Comparison of ENCODE assay signal across 8 mouse cellular contexts in genomic region chr12:85745827-85746695, GRCm38 (mm10). TPM values are rescaled to one million over a fixed set of nuclear protein-coding genes. Genes with fewer than 3 reads are reported as not detected.
DNase-seq lines count a peak whose midpoint lies in the region; ATAC-seq and TF ChIP-seq lines count a peak whose summit lies in the region.

Gene Flvcr2 (plus strand): TSS chr12:85746539.

- peak; percentile 94 for ATAC-seq in forebrain, postnatal 0 days
- peak; percentile 90 for ATAC-seq in neural tube, embryonic 15.5 days (ENCODE audit: low FRiP score)

- peak; percentile 94 for TF ChIP-seq CTCF in ES-Bruce4 (IDR thresholded peaks at IDR 0.05; ENCODE audit: low read depth, low read length)
- peak; percentile 82 for TF ChIP-seq CTCF in forebrain, postnatal 0 days (IDR thresholded peaks at IDR 0.05; ENCODE audit: low read depth)
- peak; percentile 89 for TF ChIP-seq CTCF in layer of hippocampus, adult 2 months (conservative IDR thresholded peaks at IDR 0.05)
- peak; percentile 96 for TF ChIP-seq CTCF in lung, adult 2 months (IDR thresholded peaks at IDR 0.05; ENCODE audit: insufficient read depth, low read length)
- 0 out of 2 replicates have a peak, but pooled peaks have one; percentile 29 for TF ChIP-seq CTCF in thymus, adult 2 months (IDR thresholded peaks at IDR 0.05; ENCODE audit: borderline replicate concordance, control insufficient read depth, extremely low read depth, insufficient read depth, low read length, poor library complexity)

- no peaks in the 10 kb centered on the region for H3K27me3 ChIP-seq in ES-Bruce4 (ENCODE audit: control insufficient read depth, insufficient read depth, low read length, poor library complexity, severe bottlenecking)
- peaks cover 3% of the 10 kb centered on the region; the same call in 1 of the 2 replicates for H3K27me3 ChIP-seq in forebrain, postnatal 0 days (ENCODE audit: insufficient read depth, low read length)
- H3K27me3 ChIP-seq in neural tube, embryonic 15.5 days (replicated peaks): peaks cover 25% of the 10 kb centered on the region
- no peaks in the 10 kb centered on the region for H3K27me3 ChIP-seq in thymus, adult 2 months (ENCODE audit: control insufficient read depth, insufficient read depth, low read length)

- no peaks in the 10 kb centered on the region for H3K4me1 ChIP-seq in ES-Bruce4 (ENCODE audit: control insufficient read depth, insufficient read depth, low read length)
- peaks cover 4% of the 10 kb centered on the region for H3K4me1 ChIP-seq in forebrain, postnatal 0 days (ENCODE audit: insufficient read depth)
- peaks cover 2% of the 10 kb centered on the region; the same call in 1 of the 2 replicates for H3K4me1 ChIP-seq in lung, adult 2 months (ENCODE audit: control insufficient read depth, insufficient read depth, low read length)
- H3K4me1 ChIP-seq in neural tube, embryonic 15.5 days: peaks cover 16% of the 10 kb centered on the region
- H3K4me1 ChIP-seq in thymus, adult 2 months (replicated peaks; ENCODE audit: control insufficient read depth, insufficient read depth, low read length): peaks cover 11% of the 10 kb centered on the region

- 1% methylated on average over 50 of the region's 51 CpGs for WGBS in forebrain, postnatal 0 days
- WGBS in lung, adult 2 months: under 1% methylated on average over 48 of the region's 51 CpGs
- 2% methylated on average over 51 of the region's 51 CpGs for WGBS in neural tube, embryonic 15.5 days
- 2% methylated on average over 46 of the region's 51 CpGs for WGBS in thymus, adult 2 months

- H3K9me3 ChIP-seq in ES-Bruce4 (replicated peaks; ENCODE audit: control insufficient read depth, insufficient read depth, low read length, poor library complexity, severe bottlenecking): no peaks in the 10 kb centered on the region
- no peaks in the 10 kb centered on the region for H3K9me3 ChIP-seq in forebrain, postnatal 0 days (ENCODE audit: low read length)
- no peaks in the 10 kb centered on the region for H3K9me3 ChIP-seq in neural tube, embryonic 15.5 days (replicated peaks)

- peak within 1 kb of the TSS; percentile 71 for H3K4me3 ChIP-seq in ES-Bruce4 (ENCODE audit: low read depth, low read length)
- peak within 1 kb of the TSS; percentile 40 for H3K4me3 ChIP-seq in forebrain, postnatal 0 days (ENCODE audit: low read depth, low read length)
- H3K4me3 ChIP-seq in layer of hippocampus, adult 2 months: peak within 1 kb of the TSS; percentile 57
- peak within 1 kb of the TSS; percentile 65 for H3K4me3 ChIP-seq in lung, adult 2 months (replicated peaks; ENCODE audit: extremely low read depth, low read depth, low read length)
- peak within 1 kb of the TSS; percentile 42 for H3K4me3 ChIP-seq in neural tube, embryonic 15.5 days (replicated peaks)
- peak within 1 kb of the TSS; percentile 52 for H3K4me3 ChIP-seq in thymus, adult 2 months (ENCODE audit: control insufficient read depth, insufficient read depth, low read length)

- H3K27ac ChIP-seq in ES-Bruce4 (ENCODE audit: insufficient read depth, low read length): no peak within 1 kb of the TSS
- H3K27ac ChIP-seq in forebrain, postnatal 0 days (ENCODE audit: low read depth, low read length): no peak within 1 kb of the TSS
- peak within 1 kb of the TSS; percentile 67; the same call in 1 of the 2 replicates for H3K27ac ChIP-seq in layer of hippocampus, adult 2 months
- H3K27ac ChIP-seq in neural tube, embryonic 15.5 days (replicated peaks): no peak within 1 kb of the TSS
- H3K27ac ChIP-seq in thymus, adult 2 months (ENCODE audit: control insufficient read depth, insufficient read depth, low read length): no peak within 1 kb of the TSS

- DNase-seq in cerebellum, adult 11 months: peak; percentile 24
- DNase-seq in forebrain, postnatal 0 days: peak; percentile 78
- peak; percentile 86 for DNase-seq in heart, postnatal 4 days
- peak; percentile 68 to 77 for DNase-seq in layer of hippocampus, adult 2 months (ENCODE audit: low spot score in 2 of 2)
- DNase-seq in lung, adult 2 months: peak; percentile 81
- DNase-seq in thymus, adult 2 months: peak; percentile 68

- TF ChIP-seq POLR2A in ES-Bruce4 (IDR thresholded peaks at IDR 0.05; ENCODE audit: insufficient read depth, low read length): no peak
- peak; percentile 36; the same call in 1 of the 2 replicates for TF ChIP-seq POLR2A in lung, adult 2 months (IDR thresholded peaks at IDR 0.05; ENCODE audit: borderline replicate concordance, extremely low read depth, low read depth, low read length)
- no peak for TF ChIP-seq POLR2A in thymus, adult 2 months (IDR thresholded peaks at IDR 0.05; ENCODE audit: control insufficient read depth, extremely low read depth, insufficient read depth, low read length, poor library complexity)

- peak within 1 kb of the TSS; percentile 86 for H3K4me2 ChIP-seq in forebrain, postnatal 0 days (ENCODE audit: low read depth)
- peak within 1 kb of the TSS; percentile 90 for H3K4me2 ChIP-seq in neural tube, embryonic 15.5 days

- TF ChIP-seq EP300 in ES-Bruce4 (IDR thresholded peaks at IDR 0.05; ENCODE audit: insufficient read depth, low read depth, low read length): 0 out of 2 replicates have a peak, but pooled peaks have one; percentile 29

- H3K9ac ChIP-seq in ES-Bruce4 (ENCODE audit: low read depth, poor library complexity, severe bottlenecking): peak within 1 kb of the TSS; percentile 34
- H3K9ac ChIP-seq in forebrain, postnatal 0 days: peak within 1 kb of the TSS; percentile 31
- H3K9ac ChIP-seq in neural tube, embryonic 15.5 days (replicated peaks): peak within 1 kb of the TSS; percentile 40; the same call in 1 of the 2 replicates

- H3K36me3 ChIP-seq in ES-Bruce4 (ENCODE audit: control insufficient read depth, insufficient read depth, low read length, poor library complexity, severe bottlenecking): no peaks in the 10 kb centered on the region
- H3K36me3 ChIP-seq in forebrain, postnatal 0 days (ENCODE audit: insufficient read depth): no peaks in the 10 kb centered on the region
- no peaks in the 10 kb centered on the region for H3K36me3 ChIP-seq in neural tube, embryonic 15.5 days
- H3K36me3 ChIP-seq in thymus, adult 2 months (ENCODE audit: control insufficient read depth, insufficient read depth, low read length): no peaks in the 10 kb centered on the region

RNA-seq across cellular contexts. Expression of gene Flvcr2, which starts in this region (rescaled TPM):
- 5.7 and 6.0 TPM in 2 replicates for polyA plus RNA-seq in ES-Bruce4 (2011; ENCODE audit: insufficient read depth, insufficient read length, low read depth, missing spikeins)
- 5.5 and 6.9 TPM in 2 replicates for total RNA-seq in forebrain, postnatal 0 days (2014; rRNA removed)
- 3.4 and 4.0 TPM in 2 replicates for polyA plus RNA-seq in forebrain, postnatal 0 days (2015; fragmentation: Nextera tagmentation; extraction: Ambion mirVana)
- 1 to 10 TPM; 4.9 to 6.0 TPM for total RNA-seq in heart, postnatal 4 days (2021)
- total RNA-seq in layer of hippocampus, adult 2 months (2021): 1 to 10 TPM; 2.0 to 2.6 TPM
- polyA plus RNA-seq in lung, adult 2 months (2012; rRNA removed): 11.6 and 12.7 TPM in 2 replicates
- polyA plus RNA-seq in neural tube, embryonic 15.5 days (2015; fragmentation: Nextera tagmentation; extraction: Ambion mirVana): 5.4 and 5.6 TPM in 2 replicates
- 0.22 and 0.47 TPM in 2 replicates for polyA plus RNA-seq in thymus, adult 2 months (2012; rRNA removed)

Comparison
In these comparisons a context has a peak if more than half of its experiments do, and no peak if none do; other contexts are left out.
1. Peak in DNase-seq and H3K4me3 ChIP-seq in thymus, adult 2 months; RNA of the gene not detected or under 1 TPM.
2. CTCF ChIP-seq: peak in every context shown above with its lines; median percentile 96 in lung, adult 2 months; 94 in ES-Bruce4; 89 in layer of hippocampus, adult 2 months; 82 in forebrain, postnatal 0 days; 29 in thymus, adult 2 months.
3. DNase-seq: peak in every context shown above with its lines; median percentile 86 in heart, postnatal 4 days; 81 in lung, adult 2 months; 78 in forebrain, postnatal 0 days; 72 in layer of hippocampus, adult 2 months; 68 in thymus, adult 2 months; 24 in cerebellum, adult 11 months.